Mouse (Mus musculus) hindbrain, embryonic 14.5 days (tissue): ENCODE measurements at regions not wholly inside any gene's neighbourhood (a gene's known extent, or its start where the extent isn't known, plus 50 kb on each side); places are given as distances from the start of the nearest gene placed in this dataset.

Experiments
- ATAC-seq: fragments of 200-750 bp; cut with Nextera tagmentation; 2 replicates; pipeline ENCODE4 v1.8.0; 2017; ENCODE audit warnings: moderate number of reproducible peaks, mild to moderate bottlenecking, moderate TSS enrichment, moderate library complexity; ENCODE audit not compliant: low FRiP score
- DNase-seq: peaks from one replicate; pipeline ENCODE4 v3.0.0-alpha.2; 2015; ENCODE audit warnings: low spot score
- H3K27ac ChIP-seq: fragments of 300-500 bp; sonication (generic); 2 replicates; pipeline ENCODE4 v1.5.1; 2014; ENCODE audit warnings: mild to moderate bottlenecking, moderate library complexity
- H3K27me3 ChIP-seq: fragments of 300-500 bp; sonication (generic); 2 replicates; pipeline ENCODE4 v1.6.1; 2014; ENCODE audit warnings: mild to moderate bottlenecking, low read length, mixed read lengths; ENCODE audit not compliant: control insufficient read depth, insufficient read depth
- H3K36me3 ChIP-seq: fragments of 300-500 bp; sonication (generic); replicated peaks from 2 replicates; pipeline ENCODE4 v1.6.1; 2014; ENCODE audit not compliant: control insufficient read depth, insufficient read depth
- H3K4me1 ChIP-seq: fragments of 300-500 bp; sonication (generic); replicated peaks from 2 replicates; pipeline ENCODE4 v1.6.1; 2014; ENCODE audit warnings: antibody characterized with exemption, low read length, mixed read lengths; ENCODE audit not compliant: control insufficient read depth, insufficient read depth
- H3K4me2 ChIP-seq: fragments of 300-500 bp; sonication (generic); replicated peaks from 2 replicates; pipeline ENCODE4 v1.6.1; 2014; ENCODE audit warnings: mild to moderate bottlenecking, moderate library complexity
- H3K4me3 ChIP-seq: fragments of 300-500 bp; sonication (generic); replicated peaks from 2 replicates; pipeline ENCODE4 v1.5.1; 2014; ENCODE audit warnings: mild to moderate bottlenecking, low read length
- H3K9ac ChIP-seq: fragments of 300-500 bp; sonication (generic); 2 replicates; pipeline ENCODE4 v1.6.1; 2014
- H3K9me3 ChIP-seq: fragments of 300-500 bp; sonication (generic); 2 replicates; pipeline ENCODE4 v1.6.1; 2016; ENCODE audit warnings: low read length; ENCODE audit not compliant: control insufficient read depth
- WGBS: fragments of 180-500 bp; shearing (Covaris S2); extraction: QIAGEN DNeasy Blood & Tissue Kit; methylation state at CpG from one replicate; pipeline ENCODE4 v1.1.7; 2014; 5-methylcytosine and 5-hydroxymethylcytosine counted together

DNA sequence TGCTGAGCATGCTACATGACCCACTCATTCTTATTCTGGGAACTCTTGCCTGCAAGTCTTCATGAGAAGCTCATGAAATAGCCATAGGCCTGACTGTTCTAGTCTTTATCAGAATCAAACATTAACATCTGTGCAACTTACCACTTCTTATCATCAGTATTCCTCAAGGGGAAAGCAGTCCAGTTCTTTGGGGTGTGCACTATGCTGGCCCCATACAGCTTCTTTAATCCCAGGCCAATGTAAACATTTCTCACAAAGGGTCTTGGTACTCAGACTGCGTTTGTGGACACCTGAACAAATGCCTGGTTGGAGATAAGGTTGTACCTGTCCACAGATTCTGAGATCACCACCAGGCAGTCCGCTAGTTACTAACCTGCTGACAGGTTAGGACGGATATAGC lies 51.3 kb downstream of the 3110018I06Rik start:
- H3K27ac ChIP-seq = no peak overlapping the region
- no peak for DNase-seq

GRCm38 (mm10) chr12:107541196-107541595 lies 52.8 kb downstream of the 3110018I06Rik start:
- H3K4me3 ChIP-seq = no peak overlapping the region
- no peaks in the 10 kb centered on the region for H3K36me3 ChIP-seq
- ATAC-seq (no peak), DNase-seq (no peak)
- H3K27ac ChIP-seq = no peak overlapping the region
- H3K4me2 ChIP-seq = no peak overlapping the region
- H3K27me3 ChIP-seq = no peaks in the 10 kb centered on the region
- no peaks in the 10 kb centered on the region for H3K9me3 ChIP-seq
- H3K4me1 ChIP-seq = no peaks in the 10 kb centered on the region
- no peak overlapping the region for H3K9ac ChIP-seq
- 71% methylated on average over 5 of the region's 5 CpGs for WGBS

More for the DNA sequence above, 51.3 kb downstream of the 3110018I06Rik start:
- Histone ChIP-seq H3K36me3 (no peaks in the 10 kb centered on the region), H3K4me3 (no peak overlapping the region), H3K9ac (no peak overlapping the region), H3K9me3 (no peaks in the 10 kb centered on the region), H3K4me1 (no peaks in the 10 kb centered on the region), H3K4me2 (no peak overlapping the region), H3K27me3 (no peaks in the 10 kb centered on the region)
- WGBS = 84% methylated on average over 3 of the region's 3 CpGs
- ATAC-seq = no peak

DNA sequence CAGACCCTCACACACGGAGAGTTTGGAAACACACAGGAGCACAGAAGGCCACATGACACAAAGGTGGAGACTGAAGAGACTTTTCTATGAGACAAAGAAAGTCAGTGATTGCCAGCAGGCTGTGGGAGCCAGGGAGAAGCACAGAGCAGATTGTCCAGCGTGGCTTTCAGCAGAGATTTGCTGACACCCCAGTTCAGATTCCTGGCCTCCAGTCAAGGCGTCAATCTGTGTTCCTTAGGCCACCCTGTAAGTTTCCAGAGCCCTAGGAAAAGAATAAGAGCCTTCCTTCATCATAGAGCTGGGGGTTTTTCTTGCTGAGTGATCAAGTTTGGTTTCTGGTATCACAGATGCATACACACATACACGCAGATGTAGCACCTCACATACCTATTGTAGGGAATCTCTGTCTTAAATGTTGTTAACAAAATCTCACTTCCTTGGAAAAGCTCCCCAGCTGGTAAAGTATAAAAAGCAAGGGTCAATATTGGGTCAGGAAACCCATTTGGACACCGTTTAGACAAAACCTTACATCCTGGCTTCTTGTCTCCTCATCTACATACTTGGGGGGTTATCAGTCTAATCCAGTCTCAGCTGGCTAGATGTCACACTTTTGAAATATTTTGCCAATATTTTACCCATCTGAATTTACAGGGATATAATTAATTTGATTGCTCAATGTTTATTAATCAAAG lies 58.9 kb downstream of the 3110018I06Rik start:
- WGBS = 49% methylated on average over 5 of the region's 5 CpGs
- Histone ChIP-seq H3K27me3 (no peaks in the 10 kb centered on the region), H3K4me1 (peaks cover 12% of the 10 kb centered on the region; the same call in 1 of the 2 replicates), H3K27ac (no peak overlapping the region), H3K4me3 (no peak overlapping the region), H3K36me3 (no peaks in the 10 kb centered on the region), H3K4me2 (no peak overlapping the region), H3K9me3 (no peaks in the 10 kb centered on the region), H3K9ac (no peak overlapping the region)
- peak; percentile 24 for DNase-seq
- ATAC-seq = no peak

- ATAC-seq (no peak), DNase-seq (peak; percentile 36)
- no peaks in the 10 kb centered on the region for H3K36me3 ChIP-seq
- H3K4me3 ChIP-seq = no peak overlapping the region
- H3K9me3 ChIP-seq = no peaks in the 10 kb centered on the region
- H3K27ac ChIP-seq = no peak overlapping the region
- no peak overlapping the region for H3K4me2 ChIP-seq
- no peaks in the 10 kb centered on the region for H3K27me3 ChIP-seq
- no peak overlapping the region for H3K9ac ChIP-seq
- peaks cover 12% of the 10 kb centered on the region; the same call in 1 of the 2 replicates for H3K4me1 ChIP-seq
- 72% methylated on average over 3 of the region's 3 CpGs for WGBS
Measured at GRCm38 (mm10) chr12:107547886-107548448, 59.5 kb downstream of the 3110018I06Rik start.

DNA sequence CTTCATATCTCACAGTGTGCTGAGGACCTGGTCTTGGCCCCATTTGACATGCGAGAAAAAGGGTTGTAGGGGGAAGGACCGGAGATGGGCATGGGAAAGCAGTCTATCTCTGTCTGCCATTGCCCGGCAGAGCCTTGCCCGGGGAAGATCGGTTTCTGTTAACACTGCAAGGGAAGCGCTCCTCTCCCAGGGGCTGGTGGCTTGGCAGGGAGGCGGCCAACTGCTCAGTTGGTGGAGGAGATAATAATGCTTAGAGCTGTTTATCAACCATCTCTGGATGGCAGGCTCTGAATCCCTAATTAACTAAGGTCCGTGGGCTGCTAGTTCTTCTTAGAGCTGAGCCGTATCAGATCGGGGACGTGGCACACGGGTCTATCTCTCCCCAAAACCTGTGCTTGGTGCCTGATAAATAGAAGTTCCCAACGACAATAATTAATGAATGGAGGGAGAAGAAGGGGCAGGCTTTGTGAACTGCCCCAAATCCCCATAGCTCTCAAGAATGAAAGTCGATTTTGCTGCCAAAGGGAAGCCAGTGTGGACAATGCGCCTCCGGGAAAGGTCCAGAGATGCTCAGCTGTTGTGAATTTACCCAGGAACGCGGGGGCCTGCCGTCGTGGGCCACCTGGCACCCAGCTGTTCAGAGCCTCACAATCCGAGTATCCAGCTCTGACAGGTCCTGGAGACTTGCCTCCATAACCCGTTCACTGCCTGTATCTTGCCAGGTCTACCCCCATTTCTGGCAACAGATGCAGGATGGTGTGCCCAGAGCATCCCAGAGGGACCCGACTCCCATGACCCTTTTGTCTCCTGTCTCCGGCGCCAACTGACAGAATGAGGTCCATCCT lies 61.2 kb downstream of the 3110018I06Rik start:
- ATAC-seq = peak; percentile 64; the same call in 1 of the 2 replicates

GRCm38 (mm10) chr12:107559191-107559590 lies 70.8 kb downstream of the 3110018I06Rik start:
- H3K4me1 ChIP-seq = no peaks in the 10 kb centered on the region
- H3K9me3 ChIP-seq = no peaks in the 10 kb centered on the region
- H3K4me2 ChIP-seq = no peak overlapping the region
- H3K9ac ChIP-seq = no peak overlapping the region
- H3K27me3 ChIP-seq = no peaks in the 10 kb centered on the region
- ATAC-seq (no peak), DNase-seq (no peak)
- no peak overlapping the region for H3K27ac ChIP-seq
- 95% methylated on average over 4 of the region's 4 CpGs for WGBS
- H3K4me3 ChIP-seq = no peak overlapping the region
- H3K36me3 ChIP-seq = no peaks in the 10 kb centered on the region

More for the DNA sequence above, 61.2 kb downstream of the 3110018I06Rik start:
- Histone ChIP-seq H3K27ac (no peak overlapping the region), H3K9me3 (no peaks in the 10 kb centered on the region), H3K27me3 (no peaks in the 10 kb centered on the region), H3K4me3 (no peak overlapping the region), H3K36me3 (no peaks in the 10 kb centered on the region), H3K9ac (no peak overlapping the region), H3K4me1 (peaks cover 12% of the 10 kb centered on the region; the same call in 1 of the 2 replicates), H3K4me2 (no peak overlapping the region)
- WGBS = 52% methylated on average over 25 of the region's 25 CpGs
- peak; percentile 27 for DNase-seq

GRCm38 (mm10) chr12:107560100-107560499 lies 71.7 kb downstream of the 3110018I06Rik start:
- H3K9ac ChIP-seq = no peak overlapping the region
- H3K4me3 ChIP-seq = no peak overlapping the region
- no peaks in the 10 kb centered on the region for H3K9me3 ChIP-seq
- DNase-seq = no peak
- no peak for ATAC-seq
- no peak overlapping the region for H3K27ac ChIP-seq
- no peak overlapping the region for H3K4me2 ChIP-seq
- no peaks in the 10 kb centered on the region for H3K27me3 ChIP-seq
- H3K4me1 ChIP-seq = no peaks in the 10 kb centered on the region
- no peaks in the 10 kb centered on the region for H3K36me3 ChIP-seq

DNA sequence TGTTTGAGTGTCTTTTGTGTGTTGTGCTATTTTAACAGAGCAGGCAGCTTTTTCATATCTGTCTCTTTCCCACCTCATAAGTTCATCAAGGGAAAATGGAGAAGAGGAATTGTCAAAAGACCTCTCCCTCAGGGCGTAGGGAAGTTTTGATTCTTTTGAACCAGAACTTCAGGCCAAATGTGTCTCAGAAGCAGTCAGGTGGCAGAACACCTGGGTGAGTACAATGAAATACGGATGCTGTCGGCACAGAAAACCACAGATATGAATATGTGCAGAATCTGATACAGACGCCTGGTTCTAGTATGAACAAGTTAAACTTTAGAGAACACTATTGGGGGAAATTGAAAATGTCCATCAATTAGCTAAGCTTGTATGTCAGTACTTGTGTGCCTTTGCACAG lies 84.2 kb downstream of the 3110018I06Rik start:
- Histone ChIP-seq H3K27ac (no peak overlapping the region), H3K9ac (no peak overlapping the region), H3K36me3 (no peaks in the 10 kb centered on the region), H3K4me2 (no peak overlapping the region), H3K27me3 (no peaks in the 10 kb centered on the region), H3K9me3 (no peaks in the 10 kb centered on the region), H3K4me1 (no peaks in the 10 kb centered on the region), H3K4me3 (no peak overlapping the region)
- DNase-seq (no peak), ATAC-seq (no peak)
- WGBS = 89% methylated on average over 4 of the region's 4 CpGs

DNA sequence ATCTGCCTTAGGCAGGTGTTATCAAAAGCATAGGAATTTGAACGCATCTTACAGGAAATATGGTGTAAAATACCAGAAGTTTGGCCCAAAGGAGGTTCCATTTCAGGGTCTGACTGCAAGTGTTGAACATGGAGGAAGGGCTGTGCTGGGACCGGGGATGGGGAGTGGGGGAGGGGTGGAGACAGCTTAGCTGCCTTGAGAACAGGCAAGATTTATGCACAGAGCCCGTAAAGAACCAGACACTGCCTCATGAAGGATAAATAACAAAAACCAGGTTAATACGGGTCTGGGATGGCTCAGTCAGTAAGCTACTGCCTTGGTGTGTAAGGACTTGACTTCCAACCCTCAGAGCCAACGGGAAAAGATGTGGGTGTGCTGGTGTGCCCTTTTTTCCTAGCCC lies 91.1 kb downstream of the 3110018I06Rik start:
- H3K4me2 ChIP-seq = no peak overlapping the region
- H3K4me3 ChIP-seq = no peak overlapping the region
- DNase-seq (no peak), ATAC-seq (no peak)
- H3K27ac ChIP-seq = no peak overlapping the region
- H3K36me3 ChIP-seq = no peaks in the 10 kb centered on the region
- H3K9ac ChIP-seq = no peak overlapping the region
- no peaks in the 10 kb centered on the region for H3K9me3 ChIP-seq
- 77% methylated on average over 5 of the region's 5 CpGs for WGBS
- H3K4me1 ChIP-seq = no peaks in the 10 kb centered on the region
- H3K27me3 ChIP-seq = no peaks in the 10 kb centered on the region
